23 mouse cellular contexts compared by ENCODE assay signal in the genomic region with DNA sequence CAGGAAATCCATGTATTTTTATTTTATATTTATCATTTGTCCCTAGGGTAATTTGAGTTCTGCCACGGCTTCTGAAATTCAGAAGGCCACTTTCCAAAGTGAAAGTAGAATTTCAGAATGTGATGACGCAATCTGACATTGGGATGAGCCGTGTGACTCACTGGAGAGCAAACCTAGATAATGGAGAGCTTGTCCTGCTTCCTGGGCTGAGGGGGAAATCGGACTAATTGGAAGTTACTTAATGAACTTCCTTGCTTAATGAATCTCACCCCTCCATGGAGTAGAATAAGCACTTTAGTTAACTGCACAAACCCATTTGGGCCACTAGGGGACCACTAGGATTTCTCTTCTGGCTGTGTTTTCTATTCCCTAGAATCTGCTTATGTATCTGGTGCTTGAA. TPM values are rescaled to one million over a fixed set of nuclear protein-coding genes. Genes with fewer than 3 reads are reported as not detected.
DNase-seq lines count a peak whose midpoint lies in the region; ATAC-seq and TF ChIP-seq lines count a peak whose summit lies in the region.
"Had no signal": no experiment of that assay in that cellular context is flagged by ENCODE, and none has a peak within 500 bp of the region (broad histone marks: within the 10 kb centered on the region; RNA-seq: fewer than 3 reads in every experiment).

No protein-coding gene starts in this region.

- TF ChIP-seq POLR2A in heart, adult 2 months (IDR thresholded peaks at IDR 0.05; ENCODE audit: insufficient read depth, low read depth, low read length): no peak

- WGBS in heart, adult 2 months: 57% methylated on average over 4 of the region's 4 CpGs
- WGBS in heart, embryonic 11.5 days (ENCODE audit: insufficient replicate concordance): 70% methylated on average over 4 of the region's 4 CpGs

- no peaks in the 10 kb centered on the region for H3K9me3 ChIP-seq in heart, embryonic 11.5 days (replicated peaks; ENCODE audit: control insufficient read depth, low read length)
- H3K9me3 ChIP-seq: embryonic facial prominence, embryonic 15.5 days; forebrain, embryonic 10.5 days; hindbrain, embryonic 12.5 days; intestine, embryonic 15.5 days; limb, embryonic 12.5 days; megakaryocyte, embryonic 14.5 days; neural tube, embryonic 13.5 days had no signal

- peak; percentile 12; the same call in 1 of the 2 replicates for TF ChIP-seq CTCF in heart, adult 2 months (IDR thresholded peaks at IDR 0.05)

- no peak overlapping the region for H3K9ac ChIP-seq in heart, adult 2 months (ENCODE audit: low read depth, low read length)
- no peak overlapping the region for H3K9ac ChIP-seq in heart, embryonic 11.5 days (ENCODE audit: low read depth, low read length)
- H3K9ac ChIP-seq: embryonic facial prominence, embryonic 15.5 days; hindbrain, embryonic 12.5 days; intestine, embryonic 15.5 days; limb, embryonic 12.5 days; liver, embryonic 14.5 days; neural tube, embryonic 13.5 days had no signal

- no peak for ATAC-seq in heart, embryonic 11.5 days (replicated peaks; ENCODE audit: insufficient number of reproducible peaks, low FRiP score, low TSS enrichment)
- no peak for ATAC-seq in frontal cortex, adult (ENCODE audit: low TSS enrichment)
- ATAC-seq: intestine, embryonic 15.5 days had no signal

- H3K79me2 ChIP-seq in heart, adult 2 months (replicated peaks; ENCODE audit: control insufficient read depth, insufficient read depth, low read length): no peaks in the 10 kb centered on the region

- no peak for DNase-seq in heart, adult 2 months
- DNase-seq in retina, postnatal 1 day: peak; percentile 55
- no peak for DNase-seq in retina, embryonic 14.5 days (ENCODE audit: low spot score)
- DNase-seq in adrenal gland, adult 8-10 months: peak; percentile 37
- no peak for DNase-seq in urinary bladder, postnatal 4 days (ENCODE audit: low spot score in 2 of 2)
- DNase-seq in T-cell, adult 2 months (ENCODE audit: low spot score): no peak
- DNase-seq: cerebellum, adult 2 months; gastrocnemius, postnatal 14 days; heart, postnatal 10 days; kidney, postnatal 10 days; lung, postnatal 10 days; right cerebral cortex, postnatal 4 days; thymus, postnatal 4 days had no signal

- H3K4me2 ChIP-seq in heart, embryonic 11.5 days: no peak overlapping the region
- H3K4me2 ChIP-seq: embryonic facial prominence, embryonic 15.5 days; hindbrain, embryonic 12.5 days; intestine, embryonic 15.5 days; limb, embryonic 12.5 days; neural tube, embryonic 13.5 days had no signal

- no peak for TF ChIP-seq EP300 in heart, adult 2 months (IDR thresholded peaks at IDR 0.05; ENCODE audit: insufficient read depth, low read depth, low read length)

- H3K36me3 ChIP-seq in heart, adult 2 months (ENCODE audit: control insufficient read depth, insufficient read depth, low read length): no peaks in the 10 kb centered on the region
- no peaks in the 10 kb centered on the region for H3K36me3 ChIP-seq in heart, embryonic 11.5 days (ENCODE audit: control insufficient read depth, insufficient read depth, low read length)
- H3K36me3 ChIP-seq: embryonic facial prominence, embryonic 15.5 days; forebrain, embryonic 10.5 days; hindbrain, embryonic 12.5 days; intestine, embryonic 15.5 days; limb, embryonic 12.5 days; neural tube, embryonic 13.5 days had no signal

- no peak overlapping the region for H3K27ac ChIP-seq in heart, adult 2 months
- no peak overlapping the region for H3K27ac ChIP-seq in heart, embryonic 11.5 days (ENCODE audit: low read depth, low read length)
- H3K27ac ChIP-seq: embryonic facial prominence, embryonic 15.5 days; forebrain, embryonic 10.5 days; hindbrain, embryonic 12.5 days; intestine, embryonic 15.5 days; limb, embryonic 12.5 days; liver, embryonic 14.5 days; neural tube, embryonic 13.5 days had no signal

- no peak overlapping the region for H3K4me3 ChIP-seq in heart, adult 2 months
- no peak overlapping the region for H3K4me3 ChIP-seq in heart, embryonic 11.5 days (ENCODE audit: low read depth, low read length)
- H3K4me3 ChIP-seq: embryonic facial prominence, embryonic 15.5 days; forebrain, embryonic 10.5 days; hindbrain, embryonic 12.5 days; intestine, embryonic 15.5 days; limb, embryonic 12.5 days; megakaryocyte, embryonic 14.5 days; neural tube, embryonic 13.5 days had no signal

- intact Hi-C loops in heart, adult 2 months (cut with DNase I): no loop called here

- H3K27me3 ChIP-seq in heart, adult 2 months (ENCODE audit: control insufficient read depth, insufficient read depth, low read length): no peaks in the 10 kb centered on the region
- H3K27me3 ChIP-seq in heart, embryonic 11.5 days (ENCODE audit: control insufficient read depth, insufficient read depth, low read length): no peaks in the 10 kb centered on the region
- H3K27me3 ChIP-seq: embryonic facial prominence, embryonic 15.5 days; hindbrain, embryonic 12.5 days; intestine, embryonic 15.5 days; limb, embryonic 12.5 days; megakaryocyte, embryonic 14.5 days; neural tube, embryonic 13.5 days had no signal

- no peaks in the 10 kb centered on the region for H3K4me1 ChIP-seq in heart, adult 2 months (ENCODE audit: control insufficient read depth, insufficient read depth, low read length)
- H3K4me1 ChIP-seq in heart, embryonic 11.5 days (ENCODE audit: control insufficient read depth, insufficient read depth, low read length): no peaks in the 10 kb centered on the region
- H3K4me1 ChIP-seq: embryonic facial prominence, embryonic 15.5 days; forebrain, embryonic 10.5 days; hindbrain, embryonic 12.5 days; intestine, embryonic 15.5 days; limb, embryonic 12.5 days; megakaryocyte, embryonic 14.5 days; neural tube, embryonic 13.5 days had no signal

RNA-seq across cellular contexts. Expression of a gene that starts 5.4 kb away (rescaled TPM):
- not detected for total RNA-seq in heart, adult 2 months (2021)
- polyA plus RNA-seq in heart, adult 2 months (2012; rRNA removed): not detected in 2 replicates
- not detected in 2 replicates for polyA plus RNA-seq in heart, embryonic 11.5 days (2014; fragmentation: Nextera tagmentation; extraction: Ambion mirVana)
- not detected for total RNA-seq in adrenal gland, adult 8-10 months (2022)
- total RNA-seq: gastrocnemius, postnatal 14 days; heart, postnatal 10 days had no signal
- polyA plus RNA-seq: embryonic facial prominence, embryonic 15.5 days; forebrain, embryonic 10.5 days; hindbrain, embryonic 12.5 days; intestine, embryonic 15.5 days; limb, embryonic 12.5 days; liver, embryonic 14.5 days; neural tube, embryonic 13.5 days had no signal

Comparison
In these comparisons a context has a peak if more than half of its experiments do, and no peak if none do; other contexts are left out.
1. DNase-seq: peak in retina, postnatal 1 day (single experiment) and adrenal gland, adult 8-10 months (single experiment); none in heart, adult 2 months (0 of 2), retina, embryonic 14.5 days (single experiment), urinary bladder, postnatal 4 days (0 of 2) and T-cell, adult 2 months (single experiment).